Mouse (Mus musculus) liver, embryonic 13.5 days (tissue): ENCODE measurements around the gene Zan. TPM values are rescaled to one million over a fixed set of nuclear protein-coding genes. Genes with fewer than 3 reads are reported as not detected.

ENCODE experiments used
- ATAC-seq: fragments of 200-750 bp; cut with Nextera tagmentation; 2 replicates; pipeline ENCODE4 v1.8.0; 2017; ENCODE audit warnings: low read depth, mild to moderate bottlenecking, moderate number of reproducible peaks, moderate library complexity
- DNase-seq: peaks from one replicate; pipeline ENCODE4 v3.0.0; 2022
- H3K27ac ChIP-seq: fragments of 300-500 bp; sonication (generic); 2 replicates; pipeline ENCODE4 v1.5.1; 2015; ENCODE audit warnings: moderate library complexity, mild to moderate bottlenecking, inconsistent platforms
- H3K27me3 ChIP-seq: fragments of 300-500 bp; sonication (generic); 2 replicates; pipeline ENCODE4 v1.6.1; 2015; ENCODE audit warnings: mild to moderate bottlenecking, inconsistent platforms
- H3K36me3 ChIP-seq: fragments of 300-500 bp; sonication (generic); 2 replicates; pipeline ENCODE4 v1.6.1; 2015; ENCODE audit warnings: mild to moderate bottlenecking, inconsistent platforms
- H3K4me1 ChIP-seq: fragments of 300-500 bp; sonication (generic); replicated peaks from 2 replicates; pipeline ENCODE4 v1.6.1; 2015; ENCODE audit warnings: inconsistent platforms
- H3K4me2 ChIP-seq: fragments of 300-500 bp; sonication (generic); 2 replicates; pipeline ENCODE4 v1.6.1; 2015; ENCODE audit warnings: inconsistent platforms, mild to moderate bottlenecking, moderate library complexity
- H3K4me3 ChIP-seq: fragments of 300-500 bp; sonication (generic); replicated peaks from 2 replicates; pipeline ENCODE4 v1.5.1; 2015; ENCODE audit warnings: mild to moderate bottlenecking, inconsistent platforms
- H3K9ac ChIP-seq: fragments of 300-500 bp; sonication (generic); 2 replicates; pipeline ENCODE4 v1.6.1; 2015; ENCODE audit warnings: mild to moderate bottlenecking, inconsistent platforms
- H3K9me3 ChIP-seq: fragments of 300-500 bp; sonication (generic); replicated peaks from 2 replicates; pipeline ENCODE4 v1.6.1; 2016; ENCODE audit warnings: inconsistent platforms
- whole genome bisulfite sequencing: fragments of 180-500 bp; shearing (Covaris S2); methylation state at CpG from one replicate; pipeline ENCODE4 v1.1.7; 2015; ENCODE audit not compliant: insufficient replicate concordance; 5-methylcytosine and 5-hydroxymethylcytosine counted together
- polyA plus RNA-seq: library from polyadenylated mRNA; unstranded; fragments of >200 nt; fragmentation: Nextera tagmentation; extraction: Ambion mirVana; gene quantifications from 2 replicates; pipeline ENCODE4 v1.2.1, GENCODE M21; 2015

Gene Zan
- polyA plus RNA-seq, 1 experiment from 2014 or later: 0.12 TPM

DNA sequence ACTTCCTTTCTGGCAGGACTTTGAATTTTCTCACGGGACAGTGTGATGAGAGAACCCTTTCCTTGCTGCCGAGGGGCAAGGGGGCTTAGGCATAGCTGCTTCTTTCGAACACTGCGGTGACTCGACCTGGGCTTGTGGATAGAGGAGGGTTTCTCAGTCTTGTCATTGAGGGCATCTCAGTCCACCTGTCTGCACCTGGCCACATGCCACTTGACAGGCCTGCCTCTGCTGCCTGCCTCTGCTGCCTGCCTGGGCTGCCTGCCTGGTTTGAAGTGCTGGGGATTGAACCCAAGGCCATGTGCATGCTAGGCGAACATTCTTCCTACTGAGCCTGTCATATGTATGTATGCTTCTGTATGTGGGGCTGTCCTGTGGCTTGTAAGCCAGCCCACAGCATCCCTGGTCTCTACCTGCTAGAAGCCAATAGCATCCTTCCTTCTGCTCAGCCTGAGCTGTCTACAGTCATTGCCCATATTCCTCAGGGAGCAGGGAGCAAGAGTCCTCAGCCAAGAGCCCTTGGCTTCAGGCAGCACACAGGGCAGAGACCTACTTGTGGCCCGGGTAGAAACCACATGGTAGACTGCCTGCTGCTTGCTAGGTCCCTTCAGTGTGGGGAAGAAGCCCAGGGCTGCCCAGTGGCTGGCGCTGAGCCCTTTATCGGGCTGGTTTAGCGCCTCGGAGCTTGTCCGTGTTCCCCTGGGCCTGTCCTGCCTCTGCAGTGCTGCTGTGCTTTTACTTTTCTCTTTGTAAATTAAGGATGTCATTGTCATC lies 37.3 kb upstream of the Zan start:
- WGBS: 83% methylated on average over 12 of the region's 12 CpGs
- Histone ChIP-seq H3K36me3 (peaks cover 17% of the 10 kb centered on the region), H3K4me2 (no peak overlapping the region), H3K27me3 (no peaks in the 10 kb centered on the region), H3K4me3 (no peak overlapping the region), H3K9me3 (no peaks in the 10 kb centered on the region), H3K27ac (no peak overlapping the region), H3K4me1 (peaks cover 73% of the 10 kb centered on the region), H3K9ac (no peak overlapping the region)
- ATAC-seq: no peak
- no peak for DNase-seq

DNA sequence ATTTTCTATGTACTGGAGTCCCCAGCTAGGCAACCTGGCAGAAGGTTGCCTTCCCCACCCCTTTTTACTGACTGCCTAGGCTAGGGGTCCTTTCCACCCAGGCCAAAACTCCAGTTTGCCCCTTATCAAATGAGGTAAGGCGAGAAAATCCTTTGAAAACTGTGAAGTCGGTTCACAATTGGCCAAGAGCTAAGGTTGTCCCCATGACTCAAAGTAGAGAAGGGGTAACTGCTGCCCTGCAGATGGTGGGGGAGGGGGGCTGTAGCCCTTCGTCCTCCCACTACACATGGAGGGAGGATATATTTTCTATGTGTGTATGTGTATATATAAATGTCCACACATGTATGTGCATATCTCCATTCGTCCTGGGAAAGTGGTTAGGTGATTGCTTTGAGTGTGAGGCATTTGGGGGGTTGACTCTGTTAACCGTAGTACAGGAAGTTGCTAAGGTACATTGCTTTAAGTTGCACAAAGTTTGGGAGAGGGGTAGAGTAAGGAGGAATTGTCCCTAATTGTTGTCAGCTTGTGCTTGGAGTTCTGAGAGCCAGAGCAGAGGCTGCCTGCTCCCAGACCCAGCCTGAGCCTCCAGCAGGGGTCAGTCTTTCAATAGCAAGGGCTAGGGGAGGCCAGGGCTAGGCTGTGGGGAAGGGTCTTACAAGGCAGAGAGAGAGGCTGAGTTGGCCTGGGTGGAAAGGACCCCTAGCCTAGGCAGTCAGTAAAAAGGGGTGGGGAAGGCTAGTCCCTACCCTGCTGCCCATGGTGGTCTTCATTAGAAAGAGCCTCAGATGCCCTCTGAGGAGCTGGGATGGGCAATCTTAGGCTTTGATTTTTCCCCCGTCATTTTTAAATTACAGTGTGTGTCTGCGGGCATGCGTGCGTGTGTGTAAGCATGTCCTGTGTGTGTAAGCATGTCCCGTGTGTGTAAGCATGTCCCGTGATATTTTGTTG lies 36.3 kb upstream of the Zan start:
- DNase-seq (no peak), ATAC-seq (no peak)
- no peak overlapping the region for H3K4me3 ChIP-seq
- WGBS: 79% methylated on average over 11 of the region's 11 CpGs
- H3K4me2 ChIP-seq: no peak overlapping the region
- 0 out of 2 replicates have a peak overlapping the region, but pooled peaks have one; percentile 1 for H3K27ac ChIP-seq
- peaks cover 7% of the 10 kb centered on the region for H3K36me3 ChIP-seq
- no peaks in the 10 kb centered on the region for H3K27me3 ChIP-seq
- no peak overlapping the region; the same call in 1 of the 2 replicates for H3K9ac ChIP-seq
- H3K4me1 ChIP-seq: peaks cover 70% of the 10 kb centered on the region
- H3K9me3 ChIP-seq: no peaks in the 10 kb centered on the region

GRCm38 (mm10) chr5:137511706-137512105 lies 34.8 kb upstream of the Zan start:
- H3K4me2 ChIP-seq: peak overlapping the region; percentile 94
- H3K4me1 ChIP-seq: peaks cover 59% of the 10 kb centered on the region
- peak overlapping the region; percentile 6; the same call in 1 of the 2 replicates for H3K27ac ChIP-seq
- DNase-seq (no peak), ATAC-seq (no peak)
- H3K27me3 ChIP-seq: no peaks in the 10 kb centered on the region
- no peaks in the 10 kb centered on the region for H3K9me3 ChIP-seq
- H3K36me3 ChIP-seq: no peaks in the 10 kb centered on the region; the same call in 1 of the 2 replicates
- WGBS: 71% methylated on average over 3 of the region's 3 CpGs
- peak overlapping the region; percentile 97 for H3K9ac ChIP-seq
- H3K4me3 ChIP-seq: peak overlapping the region; percentile 94

DNA sequence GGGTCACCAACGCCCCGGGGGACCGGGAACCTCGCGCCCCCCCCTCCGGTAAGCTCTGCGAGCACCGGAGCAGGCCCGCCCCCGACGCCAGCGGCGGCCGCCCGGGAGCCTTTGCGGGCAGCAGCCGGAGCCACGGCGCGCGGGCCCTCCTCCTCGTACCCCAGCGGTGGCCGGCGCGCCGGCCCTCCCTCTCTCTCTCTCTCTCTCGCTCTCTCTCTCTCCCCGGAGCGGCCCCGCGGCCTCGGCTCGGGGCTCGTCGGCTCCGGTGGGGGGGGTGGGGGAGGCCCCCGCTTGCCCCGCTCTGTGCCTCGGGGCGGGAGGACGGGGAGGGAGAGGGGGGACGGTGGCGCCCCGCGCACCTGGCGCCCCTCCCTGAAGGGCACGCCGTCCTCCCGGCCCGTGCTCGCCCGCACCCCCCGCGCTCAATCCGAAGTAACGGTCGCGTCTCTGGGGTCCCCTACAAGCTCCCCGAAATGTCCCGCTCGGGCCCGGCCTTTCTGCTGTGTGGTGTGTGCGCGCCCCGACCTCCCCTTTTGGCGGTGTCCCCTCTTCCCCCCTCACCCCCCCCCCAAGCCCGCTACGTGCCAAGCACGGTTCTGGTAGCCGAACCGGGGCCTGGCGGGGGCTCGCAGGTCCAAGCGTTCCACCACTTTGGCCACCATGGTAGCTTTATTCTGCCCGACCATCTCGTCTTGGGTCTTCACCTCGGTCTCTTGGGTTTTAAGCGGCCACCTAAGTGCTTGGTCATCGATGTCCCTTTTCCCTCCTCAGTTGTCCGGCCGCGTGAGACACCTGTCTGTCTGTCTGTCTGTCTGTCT lies 33.9 kb upstream of the Zan start:
- under 1% methylated on average over 57 of the region's 83 CpGs for WGBS
- H3K9ac ChIP-seq: peak overlapping the region; percentile 97

DNA sequence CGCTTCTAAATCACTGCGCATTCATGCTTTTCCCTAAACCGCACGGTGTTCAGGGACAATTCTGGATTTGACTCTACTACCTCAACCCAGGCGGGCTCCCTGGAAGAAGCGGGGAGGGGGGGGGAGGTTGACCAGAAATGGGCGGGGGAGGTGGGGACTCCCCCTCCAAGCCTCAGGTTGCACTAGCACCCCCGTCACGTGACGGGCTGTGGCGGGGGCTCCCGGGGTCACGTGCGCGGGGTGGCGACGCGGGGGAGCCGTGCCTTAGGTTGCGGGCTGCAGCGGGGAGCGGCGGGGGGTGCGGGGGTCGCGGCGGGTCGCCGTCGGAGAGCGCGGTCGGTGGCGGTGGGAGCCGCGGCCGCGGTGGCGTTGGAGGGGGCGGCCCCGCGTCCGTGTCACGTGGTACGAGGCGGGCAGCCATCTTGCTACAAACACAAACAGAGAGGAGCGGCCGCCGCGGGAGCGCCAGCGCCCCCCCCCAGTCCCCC lies 33.2 kb upstream of the Zan start:
- Histone ChIP-seq H3K4me1 (peaks cover 47% of the 10 kb centered on the region), H3K27me3 (no peaks in the 10 kb centered on the region), H3K27ac (peak overlapping the region; percentile 83), H3K9ac (peak overlapping the region; percentile 97), H3K9me3 (no peaks in the 10 kb centered on the region), H3K4me2 (peak overlapping the region; percentile 94), H3K36me3 (no peaks in the 10 kb centered on the region; the same call in 1 of the 2 replicates), H3K4me3 (peak overlapping the region; percentile 94)
- DNase-seq (peak; percentile 56), ATAC-seq (peak; percentile 71)
- WGBS: 1% methylated on average over 44 of the region's 52 CpGs

More for the DNA sequence above, 33.9 kb upstream of the Zan start:
- Histone ChIP-seq H3K27ac (peak overlapping the region; percentile 83), H3K4me2 (peak overlapping the region; percentile 94), H3K4me1 (peaks cover 50% of the 10 kb centered on the region), H3K9me3 (no peaks in the 10 kb centered on the region), H3K27me3 (no peaks in the 10 kb centered on the region), H3K4me3 (peak overlapping the region; percentile 94), H3K36me3 (no peaks in the 10 kb centered on the region; the same call in 1 of the 2 replicates)
- peak; percentile 76 for ATAC-seq
- DNase-seq: no peak

DNA sequence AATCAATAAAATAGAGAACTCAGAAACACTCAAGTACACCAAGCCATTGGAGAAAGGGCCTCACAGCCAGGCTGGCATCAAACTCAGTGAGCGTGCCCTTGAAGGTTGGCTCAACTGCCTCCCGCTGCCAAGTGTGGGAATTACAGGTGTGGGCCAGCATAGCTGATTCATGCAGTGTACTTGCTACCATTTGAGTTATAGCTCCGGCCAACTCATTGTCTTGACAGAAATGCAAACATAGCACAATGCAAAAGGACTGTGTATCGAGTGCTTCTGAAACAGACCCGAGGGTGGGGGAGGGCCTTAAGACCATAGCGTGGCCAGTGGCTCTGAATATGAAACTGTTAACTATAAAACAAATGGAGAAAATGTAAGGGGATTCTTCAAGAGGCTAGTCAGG lies 27.2 kb upstream of the Zan start:
- peak overlapping the region; percentile 91 for H3K27ac ChIP-seq
- peak overlapping the region; percentile 89 for H3K4me2 ChIP-seq
- no peak overlapping the region for H3K4me3 ChIP-seq
- peaks cover 37% of the 10 kb centered on the region for H3K4me1 ChIP-seq
- H3K9ac ChIP-seq: peak overlapping the region; percentile 84
- no peak for ATAC-seq
- no peaks in the 10 kb centered on the region for H3K27me3 ChIP-seq
- no peaks in the 10 kb centered on the region for H3K9me3 ChIP-seq
- WGBS: 69% methylated on average over 6 of the region's 6 CpGs
- no peak for DNase-seq
- H3K36me3 ChIP-seq: peaks cover 11% of the 10 kb centered on the region

GRCm38 (mm10) chr5:137502667-137503110 lies 25.8 kb upstream of the Zan start:
- H3K9me3 ChIP-seq: no peaks in the 10 kb centered on the region
- DNase-seq (peak; percentile 84), ATAC-seq (peak; percentile 84)
- H3K4me3 ChIP-seq: peak overlapping the region; percentile 70
- H3K27ac ChIP-seq: peak overlapping the region; percentile 91
- no peaks in the 10 kb centered on the region for H3K27me3 ChIP-seq
- H3K9ac ChIP-seq: peak overlapping the region; percentile 84
- H3K4me2 ChIP-seq: peak overlapping the region; percentile 89
- under 1% methylated on average over 29 of the region's 30 CpGs for WGBS
- peaks cover 11% of the 10 kb centered on the region for H3K36me3 ChIP-seq
- peaks cover 37% of the 10 kb centered on the region for H3K4me1 ChIP-seq

DNA sequence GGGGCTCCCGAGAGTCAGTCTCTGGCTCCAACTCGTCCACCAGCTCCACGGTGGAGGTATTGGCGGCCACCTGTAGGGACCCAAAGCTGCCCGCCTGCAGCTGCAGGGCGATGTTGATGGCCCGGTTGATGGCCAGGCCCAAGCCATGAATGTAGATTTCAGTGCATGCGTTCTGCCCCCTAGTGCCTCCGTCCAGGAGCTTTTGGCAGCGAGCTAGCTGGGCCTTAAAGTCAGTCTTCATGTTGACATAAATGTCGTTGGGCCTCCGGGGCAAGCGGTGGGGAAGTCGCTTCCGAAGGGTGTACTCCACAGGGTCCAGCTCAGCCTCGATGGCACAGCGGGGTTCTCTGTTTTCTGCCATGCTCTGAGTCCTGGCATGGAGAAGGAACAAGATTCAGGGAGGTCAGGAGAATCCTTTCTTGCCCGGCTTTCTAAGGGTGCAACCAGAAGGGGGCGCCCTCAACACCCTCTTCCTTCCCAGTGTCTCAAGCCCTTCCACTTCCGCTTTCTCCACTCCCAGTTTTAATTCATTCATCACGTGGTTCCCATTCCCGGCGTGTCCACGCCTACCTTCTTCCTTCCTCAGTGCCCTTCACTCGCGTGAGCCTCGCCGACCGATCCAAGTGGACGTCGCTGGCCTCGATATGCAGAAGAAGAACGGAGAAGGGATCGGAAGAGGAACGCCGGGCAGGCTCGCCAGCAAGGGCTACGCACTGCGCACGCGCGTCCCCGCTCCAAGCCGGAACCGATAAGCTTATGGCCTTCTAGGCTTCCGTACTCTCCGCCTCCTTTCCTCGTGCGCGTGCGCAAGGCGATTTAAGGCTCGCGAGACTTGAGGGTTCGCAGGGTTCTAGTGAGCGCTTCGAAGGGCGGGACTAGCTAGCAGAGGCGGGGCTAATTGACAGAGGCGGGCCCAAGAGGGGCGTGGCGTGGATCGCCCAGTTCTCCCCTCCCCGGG lies 25.1 kb upstream of the Zan start, which contains the start of gene Pop7:
Pop7 (minus strand) TSS at position 810 of the 958 bp plus-strand sequence.
- peak; percentile 92 for ATAC-seq
- peaks cover 11% of the 10 kb centered on the region for H3K36me3 ChIP-seq
- peak within 1 kb of the TSS; percentile 84 for H3K9ac ChIP-seq
- H3K27ac ChIP-seq: peak within 1 kb of the TSS; percentile 91
- peak within 1 kb of the TSS; percentile 70 for H3K4me3 ChIP-seq
- peak within 1 kb of the TSS; percentile 89 for H3K4me2 ChIP-seq
- WGBS: 2% methylated on average over 64 of the region's 64 CpGs
- DNase-seq: peak; percentile 100
- no peaks in the 10 kb centered on the region for H3K9me3 ChIP-seq
- peaks cover 37% of the 10 kb centered on the region for H3K4me1 ChIP-seq
- H3K27me3 ChIP-seq: no peaks in the 10 kb centered on the region

DNA sequence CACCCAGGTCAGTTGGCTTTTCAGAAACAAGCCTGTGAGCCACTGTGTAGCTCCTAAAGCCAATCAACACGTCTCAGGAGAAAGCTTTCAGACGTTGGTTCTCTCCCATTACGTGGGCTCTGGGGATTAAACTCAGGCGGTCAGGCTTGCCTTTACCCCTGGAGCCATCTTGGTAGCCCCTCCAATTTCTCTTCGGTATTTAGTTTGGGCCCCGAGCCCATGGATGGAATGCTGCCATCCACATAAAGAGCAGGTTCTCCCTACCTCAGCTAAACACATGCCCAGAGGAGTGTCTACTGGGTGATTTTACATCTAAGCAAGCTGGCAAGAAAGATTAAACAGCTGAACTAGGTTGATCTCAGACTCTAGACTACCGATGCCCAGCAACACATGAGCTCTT lies 23.3 kb upstream of the Zan start:
- DNase-seq: no peak
- no peaks in the 10 kb centered on the region for H3K27me3 ChIP-seq
- no peak for ATAC-seq
- peaks cover 37% of the 10 kb centered on the region for H3K4me1 ChIP-seq
- H3K27ac ChIP-seq: no peak overlapping the region
- no peaks in the 10 kb centered on the region for H3K9me3 ChIP-seq
- no peak overlapping the region for H3K4me3 ChIP-seq
- peaks cover 11% of the 10 kb centered on the region for H3K36me3 ChIP-seq
- WGBS: 80% methylated on average over 7 of the region's 7 CpGs
- H3K9ac ChIP-seq: peak overlapping the region; percentile 82
- no peak overlapping the region for H3K4me2 ChIP-seq
